Mouse (Mus musculus) brown adipose tissue, adult 24 weeks (tissue): ENCODE measurements around the gene Efr3b. TPM values are rescaled to one million over a fixed set of nuclear protein-coding genes. Genes with fewer than 3 reads are reported as not detected.

ENCODE experiments used
- H3K27ac ChIP-seq: fragments of 200-500 bp; replicated peaks from 2 replicates; pipeline ENCODE4 v1.5.1; 2012; ENCODE audit warnings: low read depth, mild to moderate bottlenecking, low read length
- H3K4me1 ChIP-seq: fragments of 200-500 bp; 2 replicates; pipeline ENCODE4 v1.6.1; 2012; ENCODE audit warnings: low read length, mixed read lengths; ENCODE audit not compliant: control insufficient read depth, insufficient read depth, insufficient read length
- H3K4me3 ChIP-seq: fragments of 200-500 bp; 2 replicates; pipeline ENCODE4 v1.5.1; 2012; ENCODE audit warnings: low read depth, mild to moderate bottlenecking, low read length, moderate library complexity; ENCODE audit not compliant: insufficient read depth
- polyA plus RNA-seq: library from polyadenylated mRNA; stranded (reverse); fragments of >200 nt; gene quantifications from 2 replicates; pipeline ENCODE4 v1.2.4, GENCODE M21; 2012; ENCODE audit not compliant: missing spikeins, insufficient read depth, insufficient read length

Gene Efr3b
- polyA plus RNA-seq, 1 experiment = 2.3 TPM

DNA sequence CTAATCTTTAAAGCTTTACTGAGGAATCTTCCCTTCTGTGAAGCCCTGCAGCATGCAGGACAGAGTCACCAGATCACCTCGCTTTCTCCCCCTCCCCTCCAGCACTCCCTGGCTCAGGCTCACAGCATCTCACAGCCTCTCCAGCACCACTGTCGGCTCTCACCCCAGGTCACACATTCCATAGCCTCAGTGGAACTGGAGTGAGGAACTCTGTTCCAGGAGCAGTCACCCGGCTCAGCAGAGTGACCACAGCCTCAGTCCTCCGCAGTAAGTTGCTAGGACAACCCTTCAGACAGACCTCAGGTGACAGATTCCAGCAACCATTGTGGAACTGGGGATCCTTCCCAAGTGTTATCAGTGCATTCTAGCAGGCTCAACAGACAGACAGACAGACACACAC is 16.1 kb upstream of the Efr3b start:
- Histone ChIP-seq H3K4me3 (no peak overlapping the region), H3K27ac (no peak overlapping the region), H3K4me1 (no peaks in the 10 kb centered on the region)

DNA sequence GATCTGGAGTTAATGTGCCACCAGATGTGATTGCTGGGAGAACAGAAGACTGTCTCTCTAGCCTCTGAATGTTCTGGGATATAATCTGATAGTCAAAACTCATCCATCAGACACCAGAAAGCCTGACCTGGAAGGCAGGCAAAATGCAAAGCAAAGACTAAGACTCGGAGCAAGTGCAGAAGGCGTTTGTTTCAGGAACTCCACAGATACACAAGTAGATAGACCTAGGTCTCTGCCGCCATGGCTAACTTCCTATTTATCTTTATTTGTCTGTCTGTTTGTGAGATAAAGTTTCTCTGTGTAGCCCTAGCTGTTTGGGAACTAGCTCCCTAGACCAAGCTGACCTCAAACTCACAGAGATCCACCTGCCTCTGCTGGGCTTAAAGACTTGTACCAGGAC is 14.9 kb upstream of the Efr3b start:
- Histone ChIP-seq H3K4me3 (no peak overlapping the region), H3K4me1 (no peaks in the 10 kb centered on the region), H3K27ac (no peak overlapping the region)

GRCm38 (mm10) chr12:4050861-4051425 is 12.2 kb upstream of the Efr3b start:
- H3K4me3 ChIP-seq = no peak overlapping the region
- H3K4me1 ChIP-seq = no peaks in the 10 kb centered on the region
- no peak overlapping the region for H3K27ac ChIP-seq

GRCm38 (mm10) chr12:4048031-4048430 is 9.3 kb upstream of the Efr3b start:
- no peak overlapping the region for H3K4me3 ChIP-seq
- no peaks in the 10 kb centered on the region for H3K4me1 ChIP-seq
- no peak overlapping the region for H3K27ac ChIP-seq

DNA sequence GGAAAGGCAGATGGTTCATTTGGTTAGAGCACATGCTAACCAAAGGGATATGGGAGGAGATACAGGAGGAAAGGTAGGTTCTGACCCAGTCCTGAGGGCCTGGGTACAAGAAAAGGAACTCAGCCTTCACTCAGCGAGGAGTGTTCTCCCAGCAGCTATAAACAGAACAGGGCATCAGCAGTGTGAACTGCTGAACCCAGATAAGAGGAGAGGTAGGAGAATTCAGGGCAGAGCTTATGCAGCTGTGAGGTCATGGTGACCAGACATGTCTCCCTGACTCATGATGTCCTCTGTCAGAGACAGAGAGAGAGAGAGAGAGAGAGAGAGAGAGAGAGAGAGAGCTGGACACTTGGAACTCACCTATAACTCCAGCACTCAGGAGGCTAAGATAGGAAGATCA is 7.3 kb upstream of the Efr3b start:
- no peak overlapping the region for H3K27ac ChIP-seq
- no peaks in the 10 kb centered on the region for H3K4me1 ChIP-seq
- H3K4me3 ChIP-seq = no peak overlapping the region

DNA sequence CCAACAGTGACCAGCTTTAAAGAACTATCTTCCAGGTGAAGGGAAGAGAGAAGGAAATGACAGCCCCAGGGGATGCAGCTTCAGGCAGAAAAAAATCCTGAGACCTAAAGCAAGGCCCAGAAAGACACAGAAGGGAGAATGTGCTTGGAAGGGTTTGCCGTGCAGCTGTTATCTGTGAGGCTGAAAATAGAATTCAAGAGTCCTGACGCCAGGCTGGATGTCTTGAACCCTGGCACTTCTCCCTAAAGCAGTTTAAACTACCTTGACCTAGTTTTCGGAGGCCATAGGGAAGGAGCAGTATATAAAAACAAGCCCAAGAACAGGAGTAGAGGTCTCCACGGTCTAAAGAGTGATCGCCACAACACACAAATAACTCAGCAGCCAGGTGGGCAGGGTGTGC is 3.7 kb upstream of the Efr3b start:
- Histone ChIP-seq H3K4me1 (no peaks in the 10 kb centered on the region), H3K27ac (no peak overlapping the region), H3K4me3 (no peak overlapping the region)

GRCm38 (mm10) chr12:4039046-4039445 is 331 bp upstream of the Efr3b start:
- Histone ChIP-seq H3K4me1 (peaks cover 10% of the 10 kb centered on the region), H3K27ac (no peak overlapping the region)

GRCm38 (mm10) chr12:4037511-4037910 is 1.2 kb downstream of the Efr3b start:
- Histone ChIP-seq H3K27ac (no peak overlapping the region), H3K4me3 (peak overlapping the region; percentile 82), H3K4me1 (peaks cover 10% of the 10 kb centered on the region)

More at GRCm38 (mm10) chr12:4039046-4039445, 331 bp upstream of the Efr3b start:
- peak overlapping the region; percentile 82 for H3K4me3 ChIP-seq

GRCm38 (mm10) chr12:4036157-4036556 is 2.6 kb downstream of the Efr3b start:
- peaks cover 10% of the 10 kb centered on the region for H3K4me1 ChIP-seq
- no peak overlapping the region for H3K4me3 ChIP-seq
- H3K27ac ChIP-seq = no peak overlapping the region

GRCm38 (mm10) chr12:4029064-4029463 is 9.7 kb downstream of the Efr3b start:
- H3K27ac ChIP-seq = peak overlapping the region; percentile 80
- H3K4me1 ChIP-seq = peaks cover 21% of the 10 kb centered on the region
- H3K4me3 ChIP-seq = no peak overlapping the region

DNA sequence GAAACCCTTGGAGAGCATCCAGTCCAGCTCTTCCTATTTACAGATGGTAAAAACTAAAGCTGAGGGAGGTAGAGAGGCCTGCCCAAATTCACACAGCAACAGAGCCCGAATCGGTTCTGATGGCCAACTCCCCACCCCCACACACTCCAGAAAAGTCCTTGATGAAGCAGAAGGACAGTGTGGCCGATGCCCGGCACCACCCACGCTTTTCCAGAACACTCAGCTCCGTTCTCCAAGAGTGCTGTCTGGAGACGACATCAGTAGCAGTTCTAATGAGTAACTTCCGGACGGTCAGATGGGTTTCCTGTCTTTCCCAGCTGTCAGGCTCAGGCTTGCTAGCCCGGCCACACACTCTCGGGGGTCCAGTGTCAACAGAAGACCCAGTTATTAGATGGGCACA is 10.2 kb downstream of the Efr3b start:
- Histone ChIP-seq H3K4me1 (peaks cover 21% of the 10 kb centered on the region), H3K4me3 (no peak overlapping the region), H3K27ac (peak overlapping the region; percentile 80)

DNA sequence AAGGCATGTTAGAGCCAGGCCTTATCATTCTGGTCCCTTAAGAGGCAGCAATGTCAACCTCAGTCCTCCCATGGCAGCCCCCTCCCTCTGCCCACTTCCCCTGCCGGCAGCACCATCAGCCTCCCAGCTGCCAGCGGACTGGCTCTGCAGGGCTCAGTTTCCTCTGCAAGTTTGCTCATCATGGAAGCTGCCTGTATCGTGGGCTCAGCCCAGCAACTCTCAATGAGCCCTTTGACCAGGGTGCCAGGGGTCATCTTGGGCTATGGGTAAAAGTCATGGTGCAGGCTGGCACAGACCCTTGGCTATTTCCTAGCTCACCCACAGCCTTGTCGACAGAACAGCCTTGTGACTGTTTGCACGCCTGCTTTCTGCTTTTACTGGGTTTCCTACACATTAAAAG is 14.4 kb downstream of the Efr3b start:
- no peak overlapping the region for H3K4me3 ChIP-seq
- H3K4me1 ChIP-seq = peaks cover 28% of the 10 kb centered on the region
- H3K27ac ChIP-seq = no peak overlapping the region

DNA sequence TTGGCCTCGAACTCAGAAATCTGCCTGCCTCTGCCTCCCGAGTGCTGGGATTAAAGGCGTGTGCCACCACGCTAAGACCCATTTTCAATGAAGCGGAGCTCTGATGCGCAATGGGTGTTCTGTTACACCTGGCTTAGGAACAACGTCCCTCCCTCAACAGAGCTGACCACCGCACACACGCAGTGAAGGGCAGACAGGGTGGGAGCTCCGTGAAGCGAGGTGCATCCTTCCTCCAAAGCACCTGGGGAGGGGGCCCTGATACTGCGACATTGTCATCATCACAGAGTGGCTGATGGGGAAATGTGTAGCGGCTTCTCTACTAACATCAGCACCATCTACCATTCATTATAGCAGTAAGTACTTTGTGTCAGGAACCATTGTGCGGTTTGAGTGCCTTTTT is 15.2 kb downstream of the Efr3b start:
- Histone ChIP-seq H3K27ac (no peak overlapping the region), H3K4me1 (peaks cover 27% of the 10 kb centered on the region), H3K4me3 (no peak overlapping the region)

GRCm38 (mm10) chr12:4022845-4023244 is 15.9 kb downstream of the Efr3b start:
- peaks cover 25% of the 10 kb centered on the region for H3K4me1 ChIP-seq
- H3K4me3 ChIP-seq = 0 out of 2 replicates have a peak overlapping the region, but pooled peaks have one; percentile 15
- H3K27ac ChIP-seq = peak overlapping the region; percentile 90

- H3K4me1 ChIP-seq = peaks cover 29% of the 10 kb centered on the region
- no peak overlapping the region for H3K4me3 ChIP-seq
- no peak overlapping the region for H3K27ac ChIP-seq
Observed at GRCm38 (mm10) chr12:4020505-4020904, 18.2 kb downstream of the Efr3b start.

- peaks cover 25% of the 10 kb centered on the region for H3K4me1 ChIP-seq
- H3K4me3 ChIP-seq = no peak overlapping the region
- peak overlapping the region; percentile 99 for H3K27ac ChIP-seq
Observed at GRCm38 (mm10) chr12:4016321-4016720, 22.4 kb downstream of the Efr3b start.
